Mouse (Mus musculus) megakaryocyte-erythroid progenitor cell, adult 5 weeks (primary cell): ENCODE data around the gene Gm33815. TPM values are rescaled to one million over a fixed set of nuclear protein-coding genes. Genes with fewer than 3 reads are reported as not detected.

Experiments
- polyA plus RNA-seq: library from polyadenylated mRNA; stranded (reverse); fragments of >175 nt; gene quantifications from 2 replicates; pipeline ENCODE4 v1.2.3, GENCODE M21; 2012

Gene Gm33815
- not detected in 2 replicates for polyA plus RNA-seq

DNA sequence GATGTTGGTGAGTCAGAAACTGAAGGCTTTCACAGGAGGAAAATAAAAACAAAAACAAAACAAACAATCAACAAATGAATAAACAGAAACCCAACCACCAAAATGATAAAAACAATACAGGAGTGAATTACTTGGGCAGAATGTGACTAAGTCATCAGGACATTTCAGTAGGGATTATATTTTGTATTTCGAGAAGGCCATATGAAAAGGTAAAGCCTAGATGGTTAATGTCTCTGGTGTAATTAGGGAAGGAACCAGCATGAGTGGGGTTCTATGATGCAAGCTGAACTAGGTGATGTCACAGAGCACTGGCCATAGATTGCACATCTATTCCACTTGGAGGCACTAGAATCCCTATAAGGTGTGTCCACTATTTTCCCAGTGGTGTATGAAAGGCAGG lies at the start of gene Gm33815:
TSS of gene Gm33815 (plus strand) at position 301 of the 400 bp plus-strand sequence.

